Mouse (Mus musculus) intestine, postnatal 0 days (tissue): ENCODE results near the gene Tspan9. TPM values are rescaled to one million over a fixed set of nuclear protein-coding genes. Genes with fewer than 3 reads are reported as not detected.

ENCODE experiments used
- ATAC-seq: fragments of 200-750 bp; cut with Nextera tagmentation; 2 replicates; pipeline ENCODE4 v1.8.0; 2017; ENCODE audit warnings: mild to moderate bottlenecking, moderate TSS enrichment, moderate library complexity
- H3K27ac ChIP-seq: fragments of 300-500 bp; sonication (generic); 2 replicates; pipeline ENCODE4 v1.5.1; 2014; ENCODE audit warnings: mild to moderate bottlenecking, low read depth, low read length, moderate library complexity
- H3K27me3 ChIP-seq: fragments of 300-500 bp; sonication (generic); replicated peaks from 2 replicates; pipeline ENCODE4 v1.6.1; 2014; ENCODE audit warnings: low read length, mixed read lengths; ENCODE audit not compliant: control insufficient read depth, insufficient read depth
- H3K36me3 ChIP-seq: fragments of 300-500 bp; sonication (generic); 2 replicates; pipeline ENCODE4 v1.6.1; 2014; ENCODE audit warnings: mild to moderate bottlenecking, moderate library complexity; ENCODE audit not compliant: control insufficient read depth, insufficient read depth
- H3K4me1 ChIP-seq: fragments of 300-500 bp; sonication (generic); replicated peaks from 2 replicates; pipeline ENCODE4 v1.6.1; 2014; ENCODE audit warnings: antibody characterized with exemption, low read length, mixed read lengths; ENCODE audit not compliant: control insufficient read depth, insufficient read depth
- H3K4me2 ChIP-seq: fragments of 300-500 bp; sonication (generic); replicated peaks from 2 replicates; pipeline ENCODE4 v1.6.1; 2014; ENCODE audit warnings: low read depth, mild to moderate bottlenecking, moderate library complexity
- H3K4me3 ChIP-seq: fragments of 300-500 bp; sonication (generic); 2 replicates; pipeline ENCODE4 v1.5.1; 2014; ENCODE audit warnings: low read depth, low read length
- H3K9ac ChIP-seq: fragments of 300-500 bp; sonication (generic); 2 replicates; pipeline ENCODE4 v1.6.1; 2014; ENCODE audit warnings: mild to moderate bottlenecking, low read depth, low read length
- H3K9me3 ChIP-seq: fragments of 300-500 bp; sonication (generic); 2 replicates; pipeline ENCODE4 v1.6.1; 2016; ENCODE audit warnings: mixed run types; ENCODE audit not compliant: control insufficient read depth
- CTCF ChIP-seq: sonication (generic); IDR thresholded peaks from 2 replicates; pipeline ENCODE4 v1.5.1; 2016; ENCODE audit warnings: low read depth, mild to moderate bottlenecking, control low read depth, antibody characterized with exemption, moderate library complexity
- WGBS: fragments of 180-500 bp; shearing (Covaris S2); extraction: QIAGEN DNeasy Blood & Tissue Kit; methylation state at CpG from one replicate; pipeline ENCODE4 v1.1.7; 2014; 5-methylcytosine and 5-hydroxymethylcytosine counted together
- polyA plus RNA-seq: library from polyadenylated mRNA; unstranded; fragments of >200 nt; fragmentation: Nextera tagmentation; extraction: Ambion mirVana; gene quantifications from 2 replicates; pipeline ENCODE4 v1.2.1, GENCODE M21; 2015

Gene Tspan9
- polyA plus RNA-seq, 1 experiment from 2014 or later, result 55.5 TPM

GRCm38 (mm10) chr6:127945725-127946124 lies 197.7 kb downstream of the Tspan9 start:
- peak; percentile 51 for ATAC-seq
- no peaks in the 10 kb centered on the region for H3K9me3 ChIP-seq
- H3K27me3 ChIP-seq, result no peaks in the 10 kb centered on the region
- H3K9ac ChIP-seq, result no peak overlapping the region
- no peak overlapping the region for H3K4me2 ChIP-seq
- no peaks in the 10 kb centered on the region for H3K4me1 ChIP-seq
- H3K4me3 ChIP-seq, result no peak overlapping the region
- TF ChIP-seq CTCF, result peak; percentile 93
- no peak overlapping the region for H3K27ac ChIP-seq
- WGBS, result 55% methylated on average over 9 of the region's 9 CpGs
- H3K36me3 ChIP-seq, result no peaks in the 10 kb centered on the region

- WGBS, result 90% methylated on average over 8 of the region's 8 CpGs
- no peak for TF ChIP-seq CTCF
Observed at GRCm38 (mm10) chr6:127942421-127942820, 201.0 kb downstream of the Tspan9 start.

GRCm38 (mm10) chr6:127935105-127935504 lies 208.3 kb downstream of the Tspan9 start:
- H3K27ac ChIP-seq, result no peak overlapping the region
- no peaks in the 10 kb centered on the region for H3K9me3 ChIP-seq
- H3K27me3 ChIP-seq, result no peaks in the 10 kb centered on the region
- H3K4me1 ChIP-seq, result no peaks in the 10 kb centered on the region
- no peaks in the 10 kb centered on the region for H3K36me3 ChIP-seq
- H3K4me3 ChIP-seq, result no peak overlapping the region
- H3K4me2 ChIP-seq, result no peak overlapping the region
- TF ChIP-seq CTCF, result no peak
- 54% methylated on average over 3 of the region's 3 CpGs for WGBS
- H3K9ac ChIP-seq, result no peak overlapping the region
- ATAC-seq, result peak; percentile 49

More at GRCm38 (mm10) chr6:127942421-127942820, 201.0 kb downstream of the Tspan9 start:
- no peaks in the 10 kb centered on the region for H3K27me3 ChIP-seq
- no peak overlapping the region for H3K4me3 ChIP-seq
- no peak for ATAC-seq
- H3K9me3 ChIP-seq, result no peaks in the 10 kb centered on the region
- no peak overlapping the region for H3K9ac ChIP-seq
- H3K27ac ChIP-seq, result no peak overlapping the region
- no peaks in the 10 kb centered on the region for H3K36me3 ChIP-seq
- H3K4me2 ChIP-seq, result no peak overlapping the region
- no peaks in the 10 kb centered on the region for H3K4me1 ChIP-seq

DNA sequence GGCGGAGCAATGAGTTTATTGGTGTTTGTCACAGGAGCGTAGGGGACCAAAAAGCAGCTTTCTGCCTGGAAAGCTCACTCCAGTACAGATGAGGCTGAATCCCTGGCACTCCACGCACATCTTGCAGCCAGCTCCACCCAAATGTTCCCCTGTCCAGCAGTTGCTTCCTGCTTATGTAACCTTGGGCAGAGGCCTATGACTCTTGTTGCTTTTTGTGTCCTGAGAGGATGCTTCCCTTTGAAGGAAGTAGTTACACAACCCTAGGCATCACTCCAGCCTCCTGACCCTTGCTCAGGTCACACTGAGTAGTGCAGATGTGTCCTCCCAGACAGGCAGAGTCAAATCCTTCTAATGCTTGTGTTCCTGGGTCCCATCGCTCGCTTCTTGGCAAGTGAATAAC lies 209.6 kb downstream of the Tspan9 start:
- H3K4me1 ChIP-seq, result no peaks in the 10 kb centered on the region
- no peak for ATAC-seq
- H3K36me3 ChIP-seq, result no peaks in the 10 kb centered on the region
- H3K27me3 ChIP-seq, result no peaks in the 10 kb centered on the region
- WGBS, result 86% methylated on average over 5 of the region's 5 CpGs
- H3K4me2 ChIP-seq, result no peak overlapping the region
- no peak for TF ChIP-seq CTCF
- no peak overlapping the region for H3K9ac ChIP-seq
- no peaks in the 10 kb centered on the region for H3K9me3 ChIP-seq
- no peak overlapping the region for H3K27ac ChIP-seq
- no peak overlapping the region for H3K4me3 ChIP-seq

- Histone ChIP-seq H3K4me1 (no peaks in the 10 kb centered on the region), H3K36me3 (no peaks in the 10 kb centered on the region), H3K4me3 (no peak overlapping the region), H3K27me3 (no peaks in the 10 kb centered on the region), H3K9ac (no peak overlapping the region), H3K4me2 (no peak overlapping the region), H3K9me3 (no peaks in the 10 kb centered on the region), H3K27ac (no peak overlapping the region)
- no peak for ATAC-seq
- WGBS, result 45% methylated on average over 5 of the region's 5 CpGs
- TF ChIP-seq CTCF, result no peak
Observed at GRCm38 (mm10) chr6:127932697-127933096, 210.7 kb downstream of the Tspan9 start.

DNA sequence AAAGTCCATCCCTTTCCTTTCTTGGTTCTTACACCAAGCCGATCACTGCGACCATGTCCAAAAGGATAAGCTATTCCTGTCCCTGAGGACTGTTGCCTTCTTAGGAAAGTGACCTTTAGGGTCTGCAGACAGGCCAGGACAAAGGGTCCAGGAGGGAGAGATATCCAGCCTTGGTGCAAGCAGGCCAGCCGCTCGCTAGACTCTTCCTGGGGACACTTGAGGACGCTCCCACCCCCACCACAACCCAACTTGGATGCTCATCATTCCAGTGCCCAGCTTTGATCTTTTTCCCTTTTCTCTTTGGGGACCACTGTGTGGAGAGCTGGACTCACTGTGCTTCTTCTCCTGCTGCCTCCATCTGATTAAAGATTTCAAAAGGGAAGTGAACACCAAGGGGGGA lies 214.7 kb downstream of the Tspan9 start:
- 90% methylated on average over 5 of the region's 5 CpGs for WGBS

DNA sequence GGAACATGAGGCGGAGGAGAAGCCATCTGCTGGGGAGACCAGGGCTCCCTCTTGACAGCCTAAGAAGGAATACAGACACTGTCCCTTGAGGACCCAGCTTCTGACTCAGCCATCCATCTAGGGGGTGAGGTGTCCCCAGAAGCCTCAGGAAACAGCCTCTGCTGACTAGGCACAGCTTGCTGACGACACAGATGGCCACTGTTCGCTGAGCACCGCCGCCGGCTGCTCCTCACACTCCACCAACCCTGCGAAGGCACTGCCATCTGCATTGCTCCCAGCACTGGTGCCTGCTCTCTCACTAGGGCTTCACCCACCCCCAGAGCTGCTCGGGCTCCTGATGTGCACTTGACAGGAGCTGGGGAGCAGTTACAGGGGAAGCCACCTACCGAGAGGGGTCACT lies 217.5 kb downstream of the Tspan9 start:
- Histone ChIP-seq H3K9me3 (no peaks in the 10 kb centered on the region), H3K36me3 (no peaks in the 10 kb centered on the region), H3K9ac (no peak overlapping the region), H3K27ac (no peak overlapping the region), H3K27me3 (no peaks in the 10 kb centered on the region), H3K4me1 (no peaks in the 10 kb centered on the region), H3K4me3 (no peak overlapping the region), H3K4me2 (no peak overlapping the region)
- no peak for TF ChIP-seq CTCF
- 63% methylated on average over 9 of the region's 9 CpGs for WGBS
- ATAC-seq, result no peak

More for the DNA sequence above, 214.7 kb downstream of the Tspan9 start:
- Histone ChIP-seq H3K4me3 (no peak overlapping the region), H3K9me3 (no peaks in the 10 kb centered on the region), H3K27ac (no peak overlapping the region), H3K9ac (no peak overlapping the region), H3K4me1 (no peaks in the 10 kb centered on the region), H3K4me2 (no peak overlapping the region), H3K36me3 (no peaks in the 10 kb centered on the region), H3K27me3 (no peaks in the 10 kb centered on the region)
- no peak for ATAC-seq
- TF ChIP-seq CTCF, result no peak
